Mouse (Mus musculus) intestine, postnatal 0 days (tissue): ENCODE measurements around the gene Hist3h2ba. TPM values are rescaled to one million over a fixed set of nuclear protein-coding genes. Genes with fewer than 3 reads are reported as not detected.

ENCODE experiments used
- ATAC-seq: fragments of 200-750 bp; cut with Nextera tagmentation; 2 replicates; pipeline ENCODE4 v1.8.0; 2017; ENCODE audit warnings: mild to moderate bottlenecking, moderate TSS enrichment, moderate library complexity
- H3K27ac ChIP-seq: fragments of 300-500 bp; sonication (generic); 2 replicates; pipeline ENCODE4 v1.5.1; 2014; ENCODE audit warnings: mild to moderate bottlenecking, low read depth, low read length, moderate library complexity
- H3K27me3 ChIP-seq: fragments of 300-500 bp; sonication (generic); replicated peaks from 2 replicates; pipeline ENCODE4 v1.6.1; 2014; ENCODE audit warnings: low read length, mixed read lengths; ENCODE audit not compliant: control insufficient read depth, insufficient read depth
- H3K36me3 ChIP-seq: fragments of 300-500 bp; sonication (generic); 2 replicates; pipeline ENCODE4 v1.6.1; 2014; ENCODE audit warnings: mild to moderate bottlenecking, moderate library complexity; ENCODE audit not compliant: control insufficient read depth, insufficient read depth
- H3K4me1 ChIP-seq: fragments of 300-500 bp; sonication (generic); replicated peaks from 2 replicates; pipeline ENCODE4 v1.6.1; 2014; ENCODE audit warnings: antibody characterized with exemption, low read length, mixed read lengths; ENCODE audit not compliant: control insufficient read depth, insufficient read depth
- H3K4me2 ChIP-seq: fragments of 300-500 bp; sonication (generic); replicated peaks from 2 replicates; pipeline ENCODE4 v1.6.1; 2014; ENCODE audit warnings: low read depth, mild to moderate bottlenecking, moderate library complexity
- H3K4me3 ChIP-seq: fragments of 300-500 bp; sonication (generic); 2 replicates; pipeline ENCODE4 v1.5.1; 2014; ENCODE audit warnings: low read depth, low read length
- H3K9ac ChIP-seq: fragments of 300-500 bp; sonication (generic); 2 replicates; pipeline ENCODE4 v1.6.1; 2014; ENCODE audit warnings: mild to moderate bottlenecking, low read depth, low read length
- H3K9me3 ChIP-seq: fragments of 300-500 bp; sonication (generic); 2 replicates; pipeline ENCODE4 v1.6.1; 2016; ENCODE audit warnings: mixed run types; ENCODE audit not compliant: control insufficient read depth
- CTCF ChIP-seq: sonication (generic); IDR thresholded peaks from 2 replicates; pipeline ENCODE4 v1.5.1; 2016; ENCODE audit warnings: low read depth, mild to moderate bottlenecking, control low read depth, antibody characterized with exemption, moderate library complexity
- WGBS: fragments of 180-500 bp; shearing (Covaris S2); extraction: QIAGEN DNeasy Blood & Tissue Kit; methylation state at CpG from one replicate; pipeline ENCODE4 v1.1.7; 2014; 5-methylcytosine and 5-hydroxymethylcytosine counted together
- polyA plus RNA-seq: library from polyadenylated mRNA; unstranded; fragments of >200 nt; fragmentation: Nextera tagmentation; extraction: Ambion mirVana; gene quantifications from 2 replicates; pipeline ENCODE4 v1.2.1, GENCODE M21; 2015

Hist3h2ba gene
- polyA plus RNA-seq, 1 experiment from 2014 or later = 6.9 TPM

- Histone ChIP-seq H3K27me3 (no peaks in the 10 kb centered on the region), H3K9ac (no peak overlapping the region), H3K4me1 (no peaks in the 10 kb centered on the region), H3K27ac (peak overlapping the region; percentile 2; the same call in 1 of the 2 replicates), H3K4me2 (no peak overlapping the region), H3K9me3 (no peaks in the 10 kb centered on the region), H3K4me3 (no peak overlapping the region), H3K36me3 (peaks cover 31% of the 10 kb centered on the region)
- ATAC-seq = no peak
- WGBS = 43% methylated on average over 4 of the region's 4 CpGs
- peak; percentile 66 for TF ChIP-seq CTCF
Measured at GRCm38 (mm10) chr11:58931576-58931975, 17.1 kb upstream of the Hist3h2ba start.

DNA sequence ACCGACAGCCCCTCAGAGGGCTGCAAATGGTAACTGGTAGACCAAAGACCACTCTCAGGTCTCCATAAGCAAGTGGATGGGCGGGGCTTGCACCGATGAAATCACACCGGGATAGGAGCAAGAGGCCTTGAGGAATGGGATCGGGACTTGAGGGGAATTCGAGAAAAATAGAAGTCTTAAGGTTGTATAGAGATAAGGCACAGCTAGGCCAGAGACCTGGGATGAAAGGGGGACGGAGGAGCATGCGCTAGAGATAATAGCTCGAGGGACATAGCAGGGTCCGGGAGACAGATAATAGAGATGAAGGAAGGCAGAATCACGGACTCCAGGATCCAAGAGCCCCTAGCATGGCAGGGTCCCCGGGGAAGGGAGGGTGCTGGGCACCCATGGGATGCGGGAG lies 10.8 kb upstream of the Hist3h2ba start:
- no peaks in the 10 kb centered on the region for H3K27me3 ChIP-seq
- H3K36me3 ChIP-seq = peaks cover 31% of the 10 kb centered on the region
- no peaks in the 10 kb centered on the region for H3K4me1 ChIP-seq
- H3K27ac ChIP-seq = peak overlapping the region; percentile 91; the same call in 1 of the 2 replicates
- peak overlapping the region; percentile 98 for H3K4me2 ChIP-seq
- WGBS = 1% methylated on average over 13 of the region's 13 CpGs
- no peak for TF ChIP-seq CTCF
- peak overlapping the region; percentile 89 for H3K9ac ChIP-seq
- no peak for ATAC-seq
- no peaks in the 10 kb centered on the region for H3K9me3 ChIP-seq
- peak overlapping the region; percentile 84 for H3K4me3 ChIP-seq

GRCm38 (mm10) chr11:58938322-58939087 lies 10.2 kb upstream of the Hist3h2ba start, which contains the start of gene Rnf187:
TSS of gene Rnf187 (minus strand) at chr11:58938916.
- WGBS = under 1% methylated on average over 95 of the region's 95 CpGs
- no peaks in the 10 kb centered on the region for H3K9me3 ChIP-seq
- H3K4me2 ChIP-seq = peak within 1 kb of the TSS; percentile 98
- peak within 1 kb of the TSS; percentile 91 for H3K27ac ChIP-seq
- no peak for TF ChIP-seq CTCF
- no peaks in the 10 kb centered on the region for H3K27me3 ChIP-seq
- H3K4me3 ChIP-seq = peak within 1 kb of the TSS; percentile 84
- peak within 1 kb of the TSS; percentile 89 for H3K9ac ChIP-seq
- H3K4me1 ChIP-seq = no peaks in the 10 kb centered on the region
- peaks cover 25% of the 10 kb centered on the region for H3K36me3 ChIP-seq
- ATAC-seq = peak; percentile 98

DNA sequence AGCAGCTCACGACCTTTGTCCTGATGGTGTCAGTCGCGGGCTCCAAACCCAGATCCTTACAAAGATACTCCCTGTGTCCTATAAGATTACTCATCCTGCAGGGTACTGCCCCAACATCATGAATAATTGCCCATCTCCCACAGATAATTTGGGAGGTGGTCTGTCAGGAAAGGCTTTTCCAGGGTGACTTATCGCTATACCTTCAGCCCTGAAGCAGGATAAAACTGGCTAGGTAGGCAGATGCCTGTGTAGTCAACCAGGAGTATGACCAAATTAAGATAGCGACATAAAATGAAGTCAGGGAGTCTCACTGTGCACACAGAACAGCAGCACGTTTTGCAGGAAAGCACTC lies 9.7 kb upstream of the Hist3h2ba start:
- no peak for ATAC-seq

GRCm38 (mm10) chr11:58944136-58944535 lies 4.6 kb upstream of the Hist3h2ba start:
- WGBS = 81% methylated on average over 5 of the region's 5 CpGs
- no peak overlapping the region for H3K9ac ChIP-seq
- H3K36me3 ChIP-seq = no peaks in the 10 kb centered on the region
- TF ChIP-seq CTCF = no peak
- H3K4me1 ChIP-seq = no peaks in the 10 kb centered on the region
- H3K4me3 ChIP-seq = no peak overlapping the region
- no peak overlapping the region for H3K4me2 ChIP-seq
- no peak for ATAC-seq
- H3K27me3 ChIP-seq = 0 out of 2 replicates have a peak, but pooled peaks cover 1% of the 10 kb centered on the region
- H3K27ac ChIP-seq = no peak overlapping the region
- H3K9me3 ChIP-seq = no peaks in the 10 kb centered on the region

More for the DNA sequence above, 9.7 kb upstream of the Hist3h2ba start:
- Histone ChIP-seq H3K9ac (no peak overlapping the region), H3K4me3 (peak overlapping the region; percentile 84), H3K4me2 (peak overlapping the region; percentile 98), H3K9me3 (no peaks in the 10 kb centered on the region), H3K4me1 (no peaks in the 10 kb centered on the region), H3K36me3 (peaks cover 19% of the 10 kb centered on the region; the same call in 1 of the 2 replicates), H3K27ac (peak overlapping the region; percentile 91; the same call in 1 of the 2 replicates), H3K27me3 (no peaks in the 10 kb centered on the region)
- TF ChIP-seq CTCF = peak; percentile 19; the same call in 1 of the 2 replicates
- 8% methylated on average over 6 of the region's 6 CpGs for WGBS

DNA sequence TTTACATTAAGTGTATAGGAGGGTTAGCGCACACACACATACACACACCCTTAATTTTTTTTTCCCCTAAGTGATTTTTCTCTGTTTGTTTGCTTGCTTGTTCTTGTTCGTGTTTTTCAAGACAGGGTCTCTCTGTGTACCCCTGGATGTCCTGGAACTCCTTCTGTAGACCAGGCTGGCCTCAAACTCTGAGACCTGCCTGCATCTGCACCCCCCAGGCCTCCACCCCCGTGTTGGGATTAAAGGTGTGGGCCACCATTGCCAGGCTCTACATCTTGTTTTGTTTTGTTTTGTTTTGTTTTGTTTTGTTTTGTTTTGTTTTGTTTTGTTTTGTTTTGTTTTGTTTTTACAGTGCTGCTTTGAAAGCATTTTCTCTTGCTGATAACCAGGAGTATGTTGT lies 1.4 kb upstream of the Hist3h2ba start:
- 0 out of 2 replicates have a peak, but pooled peaks cover 3% of the 10 kb centered on the region for H3K27me3 ChIP-seq
- H3K9ac ChIP-seq = no peak overlapping the region
- H3K36me3 ChIP-seq = no peaks in the 10 kb centered on the region
- no peak overlapping the region for H3K4me3 ChIP-seq
- no peak for ATAC-seq
- TF ChIP-seq CTCF = no peak
- no peak overlapping the region for H3K27ac ChIP-seq
- WGBS = 82% methylated on average over 3 of the region's 3 CpGs
- H3K4me1 ChIP-seq = no peaks in the 10 kb centered on the region
- H3K4me2 ChIP-seq = no peak overlapping the region; the same call in 1 of the 2 replicates
- no peaks in the 10 kb centered on the region for H3K9me3 ChIP-seq
